ENCODE assay signal across 8 mouse cellular contexts in the genomic region with DNA sequence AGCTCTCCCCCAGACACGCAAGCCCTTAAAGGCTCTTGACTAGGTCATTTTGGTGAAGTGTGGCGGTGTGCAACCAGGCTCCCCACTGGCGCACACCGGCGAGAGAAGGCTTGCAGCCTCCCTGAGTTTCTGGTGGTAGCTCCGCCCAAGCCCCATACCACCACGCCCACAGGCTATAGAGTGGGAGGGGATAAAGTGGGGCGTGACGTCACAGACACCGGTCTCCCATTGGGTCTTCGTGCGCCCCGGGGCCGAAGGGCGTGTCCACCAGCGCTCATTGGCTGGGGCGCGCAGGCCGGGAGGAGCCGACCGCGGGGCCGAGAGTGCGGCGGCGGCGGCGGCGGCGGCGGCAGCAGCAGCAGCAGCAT. TPM values are rescaled to one million over a fixed set of nuclear protein-coding genes. Genes with fewer than 3 reads are reported as not detected.
DNase-seq lines count a peak whose midpoint lies in the region; ATAC-seq lines count a peak whose summit lies in the region.

A gene (plus strand): TSS at position 277 of the 368 bp plus-strand sequence.

- peaks cover 10% of the 10 kb centered on the region for H3K4me1 ChIP-seq in forebrain, embryonic 14.5 days (ENCODE audit: control insufficient read depth, insufficient read depth, low read length)
- H3K4me1 ChIP-seq in neural tube, embryonic 15.5 days: peaks cover 15% of the 10 kb centered on the region

- intact Hi-C loops in heart, postnatal 14 days (cut with DNase I): loop anchor here (5.0 kb wide), 2 partner anchors 151 to 729 kb away; a partner anchor contains a TSS

- H3K36me3 ChIP-seq in forebrain, embryonic 14.5 days (ENCODE audit: control insufficient read depth, insufficient read depth, low read length): no peaks in the 10 kb centered on the region
- peaks cover 7% of the 10 kb centered on the region for H3K36me3 ChIP-seq in neural tube, embryonic 15.5 days

- peak; percentile 99 for ATAC-seq in forebrain, embryonic 14.5 days
- peak; percentile 99 for ATAC-seq in neural tube, embryonic 15.5 days (ENCODE audit: low FRiP score)

- H3K4me2 ChIP-seq in forebrain, embryonic 14.5 days (ENCODE audit: low read length): peak within 1 kb of the TSS; percentile 97
- peak within 1 kb of the TSS; percentile 93 for H3K4me2 ChIP-seq in neural tube, embryonic 15.5 days

- 0 out of 2 replicates have a peak, but pooled peaks cover 3% of the 10 kb centered on the region for H3K27me3 ChIP-seq in forebrain, embryonic 14.5 days (replicated peaks; ENCODE audit: control insufficient read depth, insufficient read depth, low read length)
- H3K27me3 ChIP-seq in neural tube, embryonic 15.5 days (replicated peaks): no peaks in the 10 kb centered on the region

- DNase-seq in ES-CJ7 (ENCODE audit: low read depth, low spot score): peak; percentile 98
- DNase-seq in cerebellum, adult 11 months: peak; percentile 98
- DNase-seq in forebrain, embryonic 14.5 days (ENCODE audit: low spot score): peak; percentile 99
- peak; percentile 98 for DNase-seq in heart, postnatal 14 days
- DNase-seq in layer of hippocampus, adult 11-12 months (ENCODE audit: low spot score): peak; percentile 99
- peak; percentile 99 for DNase-seq in lung, adult 18-20 months
- DNase-seq in testis, postnatal 14 days (ENCODE audit: low spot score): peak; percentile 98

- no peaks in the 10 kb centered on the region for H3K9me3 ChIP-seq in forebrain, embryonic 14.5 days (replicated peaks; ENCODE audit: control insufficient read depth, low read length)
- peaks cover 7% of the 10 kb centered on the region for H3K9me3 ChIP-seq in neural tube, embryonic 15.5 days (replicated peaks)

- H3K27ac ChIP-seq in forebrain, embryonic 14.5 days (ENCODE audit: low read depth, low read length): peak within 1 kb of the TSS; percentile 63; the same call in 1 of the 2 replicates
- peak within 1 kb of the TSS; percentile 88 for H3K27ac ChIP-seq in neural tube, embryonic 15.5 days (replicated peaks)

- peak within 1 kb of the TSS; percentile 82 for H3K9ac ChIP-seq in forebrain, embryonic 14.5 days (ENCODE audit: low read length)
- H3K9ac ChIP-seq in neural tube, embryonic 15.5 days (replicated peaks): peak within 1 kb of the TSS; percentile 94

- WGBS in forebrain, embryonic 14.5 days: 0% methylated on average over 30 of the region's 31 CpGs
- under 1% methylated on average over 31 of the region's 31 CpGs for WGBS in neural tube, embryonic 15.5 days

- H3K4me3 ChIP-seq in forebrain, embryonic 14.5 days (ENCODE audit: low read depth, low read length): peak within 1 kb of the TSS; percentile 74
- peak within 1 kb of the TSS; percentile 85 for H3K4me3 ChIP-seq in neural tube, embryonic 15.5 days (replicated peaks)

RNA-seq across cellular contexts. Expression of the gene that starts here (rescaled TPM):
- 17.5 and 18.1 TPM in 2 replicates for polyA plus RNA-seq in forebrain, embryonic 14.5 days (2014; fragmentation: Nextera tagmentation; extraction: Ambion mirVana)
- total RNA-seq in heart, postnatal 14 days (2021): 10 to 100 TPM; 42.5 to 43.5 TPM
- 52.5 and 55.9 TPM in 2 replicates for polyA plus RNA-seq in neural tube, embryonic 15.5 days (2015; fragmentation: Nextera tagmentation; extraction: Ambion mirVana)

Comparison
In these comparisons a context has a peak if more than half of its experiments do, and no peak if none do; other contexts are left out.
1. Peak in every context shown above with its lines: DNase-seq, ATAC-seq, H3K4me3 ChIP-seq and H3K27ac ChIP-seq.